Mouse (Mus musculus) urinary bladder, postnatal 0 days (tissue): ENCODE data around the gene Cdca3. TPM values are rescaled to one million over a fixed set of nuclear protein-coding genes. Genes with fewer than 3 reads are reported as not detected.

Experiments
- polyA plus RNA-seq: library from polyadenylated mRNA; unstranded; fragments of >200 nt; fragmentation: Nextera tagmentation; extraction: Ambion mirVana; gene quantifications from 2 replicates; pipeline ENCODE4 v1.2.1, GENCODE M21; 2015

Gene Cdca3
- polyA plus RNA-seq, result 32.7 and 43.3 TPM in 2 replicates

DNA sequence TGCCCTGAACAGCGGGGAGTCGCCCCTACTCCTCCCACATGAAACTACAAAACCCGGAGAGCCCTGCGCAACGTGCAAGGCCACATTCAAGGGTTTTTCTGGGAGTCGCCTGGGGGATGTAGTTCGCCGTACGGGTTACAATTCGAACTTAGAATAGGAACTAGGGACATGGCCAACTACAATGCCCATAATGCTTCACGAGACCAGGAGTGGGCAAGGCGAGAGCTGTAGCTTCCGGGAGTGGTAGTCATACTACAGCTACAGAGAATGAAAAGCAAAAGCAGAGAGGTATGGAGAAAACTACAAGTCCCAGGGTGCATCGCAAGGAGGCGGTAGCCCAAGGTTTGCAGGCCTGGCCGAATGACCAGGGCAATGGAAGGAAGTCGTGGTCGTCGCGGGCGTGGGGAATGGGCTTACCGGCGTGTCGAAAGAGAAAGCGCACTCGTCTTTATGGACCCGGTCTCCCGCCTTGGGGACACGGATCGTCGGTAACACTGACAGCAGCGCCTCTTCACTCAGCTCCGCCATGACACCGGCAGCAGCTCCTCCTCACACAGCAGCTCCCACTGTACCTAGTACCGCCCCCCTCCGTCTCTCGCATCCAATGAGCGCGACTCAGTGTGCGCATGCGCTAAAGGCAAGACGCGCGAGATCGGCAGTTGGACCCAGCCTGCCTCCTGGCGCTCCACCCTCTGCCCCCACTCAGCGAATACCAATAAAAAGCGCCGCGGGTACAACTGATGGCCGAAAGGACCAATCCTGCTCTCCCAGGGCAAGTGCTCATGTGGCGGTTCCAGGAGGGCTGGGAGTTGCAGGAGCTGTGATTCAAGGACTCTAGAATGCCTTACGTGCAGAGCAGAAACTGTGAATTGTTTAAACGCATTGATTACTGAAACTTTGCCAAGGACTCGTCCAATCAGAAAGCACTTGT is at the start of gene Cdca3, which contains the start of gene Usp5:
Cdca3 (plus strand) TSS at position 680 of the 931 bp plus-strand sequence.
Usp5 (minus strand) TSS at position 617 of the 931 bp plus-strand sequence.

DNA sequence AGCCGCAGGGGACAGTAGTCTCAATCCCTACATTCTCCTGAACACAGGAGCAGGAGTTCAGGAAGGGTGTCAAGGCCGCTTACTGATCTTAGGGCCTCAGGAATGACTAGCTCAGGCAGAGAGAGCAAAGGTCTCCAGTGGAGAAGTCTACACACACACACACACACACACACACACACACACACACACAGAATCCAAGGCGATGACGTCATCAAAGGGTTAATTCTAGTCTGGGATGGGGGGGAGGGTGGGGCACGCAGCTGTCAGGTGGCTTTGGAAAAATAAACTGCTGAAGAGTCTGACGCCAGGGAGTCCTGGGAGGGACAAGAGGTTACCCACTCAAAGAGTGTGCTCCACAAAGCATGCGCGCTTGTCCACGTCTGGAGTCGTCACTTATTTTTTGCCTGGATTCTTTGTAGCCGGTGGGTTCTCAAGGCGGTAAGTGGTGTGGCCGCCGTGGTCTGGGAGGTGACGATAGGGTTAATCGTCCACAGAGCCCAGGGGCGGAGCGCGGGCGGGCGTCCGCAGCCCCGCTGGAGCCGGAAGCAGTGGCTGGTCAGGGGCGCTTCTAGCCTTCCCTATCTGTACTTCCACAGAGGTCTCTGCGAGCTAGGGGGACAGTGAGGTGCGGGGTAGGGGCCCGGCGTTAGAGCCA is 20.9 kb upstream of the Cdca3 start, which contains the start of gene Spsb2:
Spsb2 (plus strand) TSS at position 304 of the 655 bp plus-strand sequence.

DNA sequence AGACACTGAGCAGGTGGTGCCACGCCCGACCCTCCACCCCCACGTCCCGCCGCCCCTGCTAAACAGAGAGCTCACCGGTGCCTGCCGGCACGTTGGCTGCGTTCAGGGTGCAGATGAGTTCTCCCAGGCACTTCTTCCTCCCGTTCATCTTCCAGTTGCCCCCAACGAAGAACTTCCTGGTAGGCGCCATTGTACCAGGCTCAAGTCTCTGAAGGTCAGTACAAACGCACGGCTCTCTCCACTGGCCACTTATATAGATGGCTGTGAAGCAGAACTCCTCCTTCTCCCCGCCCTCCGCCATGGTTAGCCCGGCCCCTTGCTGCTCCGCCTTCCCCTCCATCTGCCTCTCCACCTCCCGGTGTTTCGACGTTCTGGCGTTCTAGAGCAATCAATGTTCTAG is 15.4 kb upstream of the Cdca3 start, which contains the start of gene Tpi1:
Tpi1 (minus strand) TSS at position 364 of the 400 bp plus-strand sequence.

DNA sequence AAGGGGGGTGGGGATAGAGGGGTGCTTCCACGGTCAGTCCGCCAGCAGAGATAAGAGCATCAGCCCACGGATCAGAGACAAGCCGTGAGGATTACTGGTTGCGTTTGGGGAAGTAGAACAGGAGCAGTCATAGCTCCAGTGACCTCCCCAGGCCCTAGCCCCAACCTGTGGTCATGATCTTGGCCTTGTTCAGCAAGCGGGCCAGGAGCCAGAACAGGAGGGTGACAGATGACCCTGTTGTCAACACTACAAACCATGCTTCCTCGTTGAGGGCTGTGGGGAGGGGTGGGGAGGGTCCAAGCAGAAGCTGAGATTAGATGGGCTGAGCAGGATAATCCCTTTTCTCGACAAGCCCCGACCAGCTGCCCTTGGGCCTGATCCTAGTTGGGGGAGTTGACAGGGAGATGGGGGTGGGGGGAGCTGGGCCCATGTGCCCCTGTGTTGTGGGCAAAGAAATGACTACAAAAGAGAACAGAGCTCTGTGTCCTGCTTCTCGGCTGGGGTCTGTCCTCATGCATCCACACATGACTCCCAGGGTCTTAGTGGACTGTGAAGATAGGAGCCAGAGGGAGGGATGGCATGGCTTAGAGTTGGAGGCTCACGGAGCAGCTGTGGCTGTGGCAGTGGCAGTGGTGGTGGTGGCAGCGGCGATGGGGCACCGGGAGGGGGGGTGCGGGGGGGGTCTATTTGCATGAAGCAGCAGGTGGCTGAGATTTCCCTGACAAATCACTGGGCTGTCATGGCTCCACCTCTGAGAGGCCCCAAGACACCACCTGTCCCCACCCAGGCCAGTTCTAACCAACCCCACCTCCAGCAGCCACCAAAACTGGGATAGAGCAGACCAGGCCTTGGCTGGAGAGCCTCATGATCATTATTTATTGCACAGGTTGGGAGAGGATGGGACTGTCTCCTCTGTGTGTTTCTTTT is 11.2 kb downstream of the Cdca3 start, which contains the start of gene Gnb3:
Gnb3 (minus strand) TSS at position 35 of the 927 bp plus-strand sequence.

DNA sequence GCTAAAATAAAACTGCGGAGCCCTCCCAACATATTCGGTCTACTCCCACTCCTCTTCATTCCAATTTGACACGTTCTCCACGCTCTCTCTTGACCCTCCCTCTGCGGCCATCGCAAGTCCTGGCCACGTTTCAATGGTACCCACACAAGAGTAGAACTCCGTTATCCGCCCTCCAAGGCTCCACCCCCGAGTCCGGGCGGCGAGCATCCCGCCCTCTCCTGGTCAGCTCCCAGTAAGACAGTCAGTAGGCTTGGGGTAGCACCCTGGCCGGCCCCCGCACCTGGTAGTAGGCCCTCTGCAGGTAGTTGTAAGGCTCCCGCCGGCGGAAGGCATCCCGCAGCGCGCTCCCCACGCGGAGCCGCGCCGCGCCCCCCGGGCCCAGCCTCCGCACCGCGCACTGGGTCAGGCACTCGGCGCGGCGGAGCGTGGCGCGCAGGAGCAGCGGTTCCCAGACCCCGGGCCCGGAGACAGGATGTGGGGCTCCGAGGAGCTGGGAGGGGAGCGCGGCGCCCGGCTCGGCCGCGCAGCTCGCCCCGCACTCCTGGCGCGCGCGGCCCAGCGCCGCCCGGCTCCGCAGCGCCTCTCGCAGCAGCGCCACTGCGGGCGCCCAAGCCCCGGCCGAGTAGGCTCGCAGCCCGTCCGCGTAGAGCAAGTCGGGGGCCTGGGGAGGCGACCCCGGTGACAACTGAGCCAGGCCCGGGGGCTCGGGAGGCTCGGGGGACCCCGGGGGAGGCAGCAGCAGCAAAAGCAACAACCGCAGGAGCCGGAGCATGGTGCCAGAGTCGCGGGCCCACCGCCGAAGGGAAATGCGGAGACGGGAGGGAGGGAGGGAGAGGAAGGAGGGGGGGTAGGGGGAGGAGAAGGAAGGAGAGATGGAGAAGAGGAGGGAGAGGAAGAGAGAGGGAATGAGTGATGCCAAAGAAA is 27.8 kb downstream of the Cdca3 start, which contains the start of gene P3h3:
P3h3 (minus strand) TSS at position 837 of the 924 bp plus-strand sequence.

DNA sequence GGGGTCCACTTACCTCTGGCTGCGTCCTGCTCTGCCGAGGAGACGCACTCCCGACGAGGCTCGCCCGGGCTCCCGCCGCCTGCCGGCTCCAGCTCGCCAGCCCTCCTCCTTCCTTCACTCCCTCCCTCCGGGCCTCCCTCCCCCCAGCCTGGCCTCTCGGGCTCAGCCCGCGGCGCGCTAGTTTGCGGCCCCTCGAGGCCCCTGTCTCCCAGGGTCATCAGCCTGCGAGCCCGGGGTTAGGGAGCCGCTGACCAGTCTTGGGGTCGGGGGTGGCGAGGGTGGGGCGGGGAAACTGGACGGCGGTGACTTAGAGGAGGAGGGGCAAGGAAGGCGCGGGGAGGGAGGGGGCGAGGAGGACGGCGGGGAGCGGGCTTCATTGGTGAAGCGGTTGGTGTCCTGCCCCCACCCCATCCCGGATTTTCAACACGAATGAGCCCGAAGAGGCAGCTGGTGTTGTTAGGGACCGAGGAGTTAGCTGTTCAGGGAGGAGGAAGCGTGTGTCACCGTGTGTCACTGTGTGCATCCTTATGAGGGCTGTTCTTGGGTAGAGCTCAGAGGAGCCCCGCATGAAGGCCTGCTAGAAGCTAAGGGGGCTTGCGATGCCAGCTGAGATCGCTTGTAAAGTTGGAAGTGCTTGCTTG is 34.4 kb downstream of the Cdca3 start, which contains the start of gene Gpr162:
Gpr162 (minus strand) TSS at position 326 of the 641 bp plus-strand sequence.

Other genes with a start within 250 kb of the Cdca3 start
- 0.05 and 0.10 TPM in 2 replicates for gene C1s2, start 193.5 kb upstream of the Cdca3 start, polyA plus RNA-seq
- gene Lpcat3, start 166.5 kb upstream of the Cdca3 start, polyA plus RNA-seq, result 49.1 and 51.0 TPM in 2 replicates
- gene Emg1, start 117.4 kb upstream of the Cdca3 start, polyA plus RNA-seq, result 86.6 and 92.7 TPM in 2 replicates
- 203 and 205 TPM in 2 replicates for gene Phb2, start 117.2 kb upstream of the Cdca3 start, polyA plus RNA-seq
- 9.8 and 19.0 TPM in 2 replicates for gene Ptpn6, start 90.8 kb upstream of the Cdca3 start, polyA plus RNA-seq
- 349 and 354 TPM in 2 replicates for gene Grcc10, start 88.2 kb upstream of the Cdca3 start, polyA plus RNA-seq
- not detected in 2 replicates for gene Gm45234, start 73.5 kb upstream of the Cdca3 start, polyA plus RNA-seq
- gene Atn1, start 73.0 kb upstream of the Cdca3 start, polyA plus RNA-seq, result 8.4 and 9.3 TPM in 2 replicates
- 5.9 and 6.2 TPM in 2 replicates for gene Eno2, start 59.9 kb upstream of the Cdca3 start, polyA plus RNA-seq
- 0.23 TPM in 1 of 2 replicates, not detected in the other for gene Lrrc23, start 49.8 kb upstream of the Cdca3 start, polyA plus RNA-seq
- gene Spsb2, start 20.9 kb upstream of the Cdca3 start, polyA plus RNA-seq, result 11.7 and 16.0 TPM in 2 replicates
- 393 and 456 TPM in 2 replicates for gene Tpi1, start 15.3 kb upstream of the Cdca3 start, polyA plus RNA-seq
- 71.7 and 72.1 TPM in 2 replicates for gene Usp5, start 63 bp upstream of the Cdca3 start, polyA plus RNA-seq
- 0.20 TPM in 1 of 2 replicates, not detected in the other for gene Gnb3, start 10.7 kb downstream of the Cdca3 start, polyA plus RNA-seq
- 16.1 and 16.6 TPM in 2 replicates for gene P3h3, start 28.2 kb downstream of the Cdca3 start, polyA plus RNA-seq
- gene Gpr162, start 34.4 kb downstream of the Cdca3 start, polyA plus RNA-seq, result 0.66 and 0.69 TPM in 2 replicates
- gene Cd4, start 58.7 kb downstream of the Cdca3 start, polyA plus RNA-seq, result 0.10 and 0.42 TPM in 2 replicates
- 0.55 and 0.60 TPM in 2 replicates for gene Lag3, start 82.2 kb downstream of the Cdca3 start, polyA plus RNA-seq
- gene Ptms, start 90.6 kb downstream of the Cdca3 start, polyA plus RNA-seq, result 340 and 360 TPM in 2 replicates
- gene Mlf2, start 101.8 kb downstream of the Cdca3 start, polyA plus RNA-seq, result 285 and 313 TPM in 2 replicates
- gene Cops7a, start 136.0 kb downstream of the Cdca3 start, polyA plus RNA-seq, result 106 and 122 TPM in 2 replicates
- 7.8 and 10.2 TPM in 2 replicates for gene Pianp, start 167.1 kb downstream of the Cdca3 start, polyA plus RNA-seq
- gene Zfp384, start 179.6 kb downstream of the Cdca3 start, polyA plus RNA-seq, result 6.0 and 6.6 TPM in 2 replicates
- gene Ing4, start 210.2 kb downstream of the Cdca3 start, polyA plus RNA-seq, result 59.9 and 71.5 TPM in 2 replicates
- gene Acrbp, start 220.1 kb downstream of the Cdca3 start, polyA plus RNA-seq, result 2.3 and 3.2 TPM in 2 replicates
- 2.4 and 3.2 TPM in 2 replicates for gene Lpar5, start 238.4 kb downstream of the Cdca3 start, polyA plus RNA-seq